Mouse (Mus musculus) right cerebral cortex, postnatal 25 days (tissue): ENCODE measurements around the gene C1qtnf4.
A peak's percentile ranks its signal among the peaks of the same experiment; 100 is the strongest.
"Not testable (repeated sequence)": the region's sequence is repeated elsewhere in the genome, so short reads cannot be mapped to it uniquely, and the experiment has no call there.

ENCODE experiments used
- DNase-seq: peaks from one replicate; pipeline ENCODE4 v3.0.0; 2022

Gene C1qtnf4

GRCm38 (mm10) chr2:90887627-90888026 lies 2.0 kb downstream of the C1qtnf4 start:
- DNase-seq = no peak

- DNase-seq = peak; percentile 68
These were observed 4.2 kb downstream of the C1qtnf4 start for GRCm38 (mm10) chr2:90889550-90890548.

GRCm38 (mm10) chr2:90893673-90894298 lies 8.1 kb downstream of the C1qtnf4 start:
- no peak for DNase-seq

- not testable (repeated sequence) for DNase-seq
These were observed 8.6 kb downstream of the C1qtnf4 start for GRCm38 (mm10) chr2:90894299-90894677.

- no peak for DNase-seq
These were observed 17.7 kb downstream of the C1qtnf4 start for GRCm38 (mm10) chr2:90903398-90903797.

- peak; percentile 85 for DNase-seq
These were observed 18.6 kb downstream of the C1qtnf4 start, which contains the start of the genes Kbtbd4 and Ndufs3 for GRCm38 (mm10) chr2:90904076-90904855. TSS of gene Kbtbd4 (plus strand) at chr2:90904740. TSS of gene Ndufs3 (minus strand) at chr2:90904827.

GRCm38 (mm10) chr2:90904856-90905224 lies 19.2 kb downstream of the C1qtnf4 start:
- DNase-seq = no peak

- no peak for DNase-seq
These were observed 21.1 kb downstream of the C1qtnf4 start for GRCm38 (mm10) chr2:90906721-90907120.

- no peak for DNase-seq
These were observed 25.2 kb downstream of the C1qtnf4 start for GRCm38 (mm10) chr2:90910861-90911260.

- DNase-seq = no peak
These were observed 26.0 kb downstream of the C1qtnf4 start for GRCm38 (mm10) chr2:90911668-90912067.

- no peak for DNase-seq
These were observed 28.0 kb downstream of the C1qtnf4 start for GRCm38 (mm10) chr2:90913671-90914070.

- no peak for DNase-seq
These were observed 29.9 kb downstream of the C1qtnf4 start for GRCm38 (mm10) chr2:90915516-90915915.

GRCm38 (mm10) chr2:90916560-90917232 lies 31.0 kb downstream of the C1qtnf4 start:
- no peak for DNase-seq

- DNase-seq = peak; percentile 72
These were observed 31.8 kb downstream of the C1qtnf4 start for GRCm38 (mm10) chr2:90917233-90917998.

GRCm38 (mm10) chr2:90917999-90918698 lies 32.5 kb downstream of the C1qtnf4 start:
- DNase-seq = no peak

- no peak for DNase-seq
These were observed 35.5 kb downstream of the C1qtnf4 start for GRCm38 (mm10) chr2:90921178-90921577.

- DNase-seq = no peak
These were observed 37.0 kb downstream of the C1qtnf4 start for GRCm38 (mm10) chr2:90922636-90923035.

GRCm38 (mm10) chr2:90928566-90928965 lies 42.9 kb downstream of the C1qtnf4 start:
- DNase-seq = no peak

GRCm38 (mm10) chr2:90931829-90932228 lies 46.2 kb downstream of the C1qtnf4 start:
- DNase-seq = no peak

- no peak for DNase-seq
These were observed 46.6 kb downstream of the C1qtnf4 start for GRCm38 (mm10) chr2:90932273-90932672.

- no peak for DNase-seq
These were observed 52.7 kb downstream of the C1qtnf4 start for GRCm38 (mm10) chr2:90938362-90938761.
